Mouse (Mus musculus): ENCODE results near the gene Clic1. TPM values are rescaled to one million over a fixed set of nuclear protein-coding genes. Genes with fewer than 3 reads are reported as not detected.
A peak's percentile ranks its signal among the peaks of the same experiment; 100 is the strongest.

Clic1 gene
- polyA plus RNA-seq, 1 experiment from 2014 or later = 320 TPM

DNA sequence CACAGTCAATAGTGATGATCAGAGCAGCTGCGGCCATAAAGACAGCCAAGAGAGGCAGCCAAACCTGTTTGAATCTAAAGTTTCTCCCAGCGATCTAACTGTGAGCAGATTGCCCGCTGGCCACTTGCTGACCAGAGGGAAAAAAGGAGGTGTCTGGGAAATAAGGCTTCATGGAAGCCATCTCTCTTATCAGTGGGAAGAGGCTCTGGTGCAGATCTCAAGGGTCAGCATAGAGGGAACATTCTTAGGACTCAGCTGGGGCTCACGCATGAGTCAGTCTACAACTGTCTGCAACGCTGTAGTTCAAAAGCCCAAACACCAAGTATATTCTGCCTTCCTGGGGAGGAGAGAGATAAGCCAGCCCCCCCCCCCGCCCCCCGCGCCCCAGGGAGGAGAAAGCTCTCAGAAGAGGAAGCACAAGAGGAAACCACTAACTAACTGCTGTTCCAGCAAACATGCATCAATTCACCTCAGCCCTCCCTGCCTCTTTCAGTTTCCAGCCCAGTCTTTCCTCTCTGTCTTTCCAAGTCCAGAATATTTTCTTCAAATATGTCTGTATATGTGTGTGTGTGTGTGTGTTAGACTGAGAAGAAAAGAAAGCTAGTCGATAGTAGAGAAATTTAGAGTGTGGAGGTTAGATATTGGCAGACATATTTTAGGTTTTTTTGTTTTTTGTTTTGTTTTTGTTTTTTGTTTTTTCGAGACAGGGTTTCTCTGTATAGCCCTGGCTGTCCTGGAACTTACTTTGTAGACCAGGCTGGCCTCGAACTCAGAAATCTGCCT is 1.4 kb upstream of the Clic1 start:
- Histone ChIP-seq H3K4me2 (peak overlapping the region; percentile 99), H3K36me3 (peaks cover 12% of the 10 kb centered on the region), H3K4me3 (replicated peaks) (peak overlapping the region; percentile 69), H3K9me3 (replicated peaks) (no peaks in the 10 kb centered on the region), H3K9ac (no peak overlapping the region), H3K4me1 (peaks cover 70% of the 10 kb centered on the region), H3K27ac (peak overlapping the region; percentile 100), H3K27me3 (no peaks in the 10 kb centered on the region)
- 36% methylated on average over 11 of the region's 11 CpGs for WGBS
- no peak for ATAC-seq (replicated peaks; ENCODE audit: low FRiP score)

DNA sequence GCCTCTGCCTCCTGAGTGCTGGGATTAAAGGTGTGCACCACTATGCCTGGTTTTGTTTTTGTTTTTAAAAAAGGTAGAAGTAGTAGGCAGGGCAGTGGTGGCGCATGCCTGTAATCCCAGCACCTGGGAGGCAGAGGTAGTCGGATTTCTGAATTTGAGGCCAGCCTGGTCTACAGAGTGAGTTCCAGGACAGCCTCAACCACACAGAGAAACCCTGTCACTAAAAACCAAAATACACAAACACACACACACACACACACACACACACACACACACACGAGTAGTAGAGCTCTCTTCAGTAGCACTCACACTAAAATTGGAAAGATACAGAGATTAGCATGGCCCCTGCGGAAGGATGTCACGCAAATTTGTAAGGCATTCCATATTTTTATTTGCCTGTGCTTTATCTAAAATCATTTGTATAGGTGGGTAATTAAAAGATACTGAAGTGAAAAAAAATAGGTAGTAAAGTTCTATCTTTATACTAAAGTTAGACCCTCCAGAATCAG is 780 bp upstream of the Clic1 start:
- peak overlapping the region; percentile 88 for H3K4me2 ChIP-seq
- H3K27ac ChIP-seq = peak overlapping the region; percentile 100
- peak overlapping the region; percentile 66 for H3K4me3 ChIP-seq (replicated peaks)
- peaks cover 19% of the 10 kb centered on the region for H3K36me3 ChIP-seq
- no peaks in the 10 kb centered on the region for H3K27me3 ChIP-seq
- no peak for ATAC-seq (replicated peaks; ENCODE audit: low FRiP score)
- H3K9ac ChIP-seq = 0 out of 2 replicates have a peak overlapping the region, but pooled peaks have one; percentile 83
- H3K9me3 ChIP-seq (replicated peaks) = no peaks in the 10 kb centered on the region
- WGBS = 71% methylated on average over 5 of the region's 5 CpGs
- H3K4me1 ChIP-seq = peaks cover 74% of the 10 kb centered on the region

DNA sequence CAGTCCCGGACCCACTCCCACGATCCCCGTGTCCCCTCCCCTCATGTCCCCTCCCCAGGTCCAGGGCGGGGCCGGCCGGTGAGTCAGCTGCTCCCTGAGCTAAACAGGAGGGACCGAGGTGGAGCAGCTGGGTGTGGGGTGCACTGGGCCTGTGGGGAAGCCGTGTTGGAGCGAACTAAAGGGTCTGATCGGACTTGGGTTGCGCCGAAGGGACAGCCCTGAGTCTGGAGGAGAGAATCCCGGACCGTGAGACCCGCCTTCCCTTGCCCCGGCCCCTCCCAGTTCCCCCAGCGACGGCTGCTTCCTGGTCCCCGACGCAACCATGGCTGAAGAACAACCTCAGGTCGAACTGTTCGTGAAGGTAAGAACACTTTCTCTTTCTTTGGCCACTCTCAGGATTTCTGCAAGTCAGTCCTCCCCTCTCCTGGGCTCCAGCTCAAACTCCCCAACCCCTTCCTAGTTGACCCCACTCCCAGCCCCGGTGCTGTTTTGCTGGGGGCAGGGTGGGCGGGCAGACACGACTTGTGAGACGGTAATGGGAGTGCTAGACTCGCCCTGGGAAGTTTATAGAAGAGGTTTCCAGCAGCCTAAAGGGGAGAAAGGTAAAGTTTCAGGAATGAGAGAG is 472 bp downstream of the Clic1 start:
- Histone ChIP-seq H3K27me3 (no peaks in the 10 kb centered on the region), H3K4me2 (peak overlapping the region; percentile 88), H3K9ac (peak overlapping the region; percentile 83), H3K4me3 (replicated peaks) (peak overlapping the region; percentile 66), H3K36me3 (peaks cover 31% of the 10 kb centered on the region), H3K4me1 (peaks cover 67% of the 10 kb centered on the region), H3K27ac (peak overlapping the region; percentile 100), H3K9me3 (replicated peaks) (no peaks in the 10 kb centered on the region)
- under 1% methylated on average over 27 of the region's 27 CpGs for WGBS
- peak; percentile 20 for ATAC-seq (replicated peaks; ENCODE audit: low FRiP score)

DNA sequence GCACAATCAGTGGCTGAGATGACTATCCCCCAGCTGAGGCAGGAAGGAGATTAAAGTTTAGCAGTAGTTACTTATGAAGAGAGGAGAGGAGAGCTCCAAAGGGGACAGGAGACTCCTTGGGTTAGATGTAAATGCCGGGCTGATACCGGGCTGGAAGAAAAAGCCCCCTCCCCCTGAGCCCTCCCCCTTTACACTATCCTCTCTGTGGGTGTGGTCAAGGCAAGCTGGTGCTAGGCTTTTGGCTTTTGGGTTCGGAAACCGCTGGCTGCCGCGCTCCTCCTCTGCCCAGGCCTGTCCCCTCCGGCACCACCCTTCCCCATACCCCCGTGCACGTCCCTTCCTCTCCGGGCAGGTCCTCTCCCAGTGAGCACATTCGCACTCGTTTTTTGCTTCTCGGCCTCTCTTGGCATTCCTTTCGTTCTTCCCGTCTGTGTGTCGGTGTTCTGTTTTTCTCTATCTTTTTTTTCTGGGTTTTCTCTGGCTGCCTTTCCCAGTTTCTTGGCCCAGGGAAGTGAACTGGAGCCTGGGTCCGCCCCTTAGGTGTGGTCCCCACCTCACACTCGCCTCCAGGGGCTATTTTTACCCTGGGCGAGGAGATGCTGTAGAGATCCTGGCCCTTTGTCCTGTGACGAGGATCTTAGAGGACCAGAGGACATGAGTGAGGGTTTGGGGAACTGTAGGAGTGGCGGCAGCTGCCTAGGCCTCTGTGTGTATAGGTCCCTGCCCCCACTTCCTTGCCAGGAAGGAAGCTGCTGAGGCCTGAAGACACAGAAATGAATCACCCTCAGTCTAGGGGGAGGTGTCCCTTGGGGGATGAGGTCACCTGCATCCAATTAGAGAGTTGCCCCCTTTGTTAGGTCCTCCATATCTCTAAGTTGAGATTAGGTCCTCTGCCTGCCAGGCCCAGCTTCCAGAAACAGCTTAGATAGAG is 1.7 kb downstream of the Clic1 start:
- Histone ChIP-seq H3K27ac (peak overlapping the region; percentile 100), H3K4me1 (peaks cover 59% of the 10 kb centered on the region), H3K36me3 (peaks cover 42% of the 10 kb centered on the region), H3K9ac (peak overlapping the region; percentile 83), H3K4me2 (peak overlapping the region; percentile 88), H3K27me3 (no peaks in the 10 kb centered on the region), H3K9me3 (replicated peaks) (no peaks in the 10 kb centered on the region), H3K4me3 (replicated peaks) (peak overlapping the region; percentile 66)
- WGBS = under 1% methylated on average over 21 of the region's 21 CpGs
- peak; percentile 48 for ATAC-seq (replicated peaks; ENCODE audit: low FRiP score)

DNA sequence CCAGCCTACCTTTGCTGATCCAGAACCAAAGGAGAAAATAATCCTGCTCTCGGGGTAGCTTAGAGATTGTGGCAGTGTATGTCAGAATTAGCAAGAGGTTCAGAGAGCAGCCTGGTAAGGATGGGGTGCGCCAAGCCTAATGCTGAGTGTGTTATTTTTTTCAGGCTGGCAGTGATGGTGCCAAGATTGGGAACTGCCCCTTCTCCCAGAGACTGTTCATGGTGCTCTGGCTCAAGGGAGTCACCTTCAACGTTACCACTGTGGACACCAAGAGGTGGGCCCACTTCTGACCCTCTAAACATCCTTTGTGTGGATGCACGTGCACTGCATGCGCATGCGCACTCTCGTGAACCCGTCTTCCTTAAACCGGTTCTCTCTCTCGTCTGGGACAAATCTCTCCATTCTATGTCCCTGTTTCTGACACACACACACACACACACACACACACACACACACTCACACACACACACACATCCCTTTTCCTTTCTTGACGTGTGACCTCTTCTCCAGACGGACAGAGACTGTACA is 2.6 kb downstream of the Clic1 start:
- H3K4me2 ChIP-seq = peak overlapping the region; percentile 88
- no peaks in the 10 kb centered on the region for H3K27me3 ChIP-seq
- peaks cover 53% of the 10 kb centered on the region for H3K4me1 ChIP-seq
- H3K9ac ChIP-seq = peak overlapping the region; percentile 83
- H3K27ac ChIP-seq = peak overlapping the region; percentile 100
- no peak for ATAC-seq (replicated peaks; ENCODE audit: low FRiP score)
- H3K36me3 ChIP-seq = peaks cover 51% of the 10 kb centered on the region
- WGBS = 73% methylated on average over 12 of the region's 12 CpGs
- H3K4me3 ChIP-seq (replicated peaks) = peak overlapping the region; percentile 66
- no peaks in the 10 kb centered on the region for H3K9me3 ChIP-seq (replicated peaks)

DNA sequence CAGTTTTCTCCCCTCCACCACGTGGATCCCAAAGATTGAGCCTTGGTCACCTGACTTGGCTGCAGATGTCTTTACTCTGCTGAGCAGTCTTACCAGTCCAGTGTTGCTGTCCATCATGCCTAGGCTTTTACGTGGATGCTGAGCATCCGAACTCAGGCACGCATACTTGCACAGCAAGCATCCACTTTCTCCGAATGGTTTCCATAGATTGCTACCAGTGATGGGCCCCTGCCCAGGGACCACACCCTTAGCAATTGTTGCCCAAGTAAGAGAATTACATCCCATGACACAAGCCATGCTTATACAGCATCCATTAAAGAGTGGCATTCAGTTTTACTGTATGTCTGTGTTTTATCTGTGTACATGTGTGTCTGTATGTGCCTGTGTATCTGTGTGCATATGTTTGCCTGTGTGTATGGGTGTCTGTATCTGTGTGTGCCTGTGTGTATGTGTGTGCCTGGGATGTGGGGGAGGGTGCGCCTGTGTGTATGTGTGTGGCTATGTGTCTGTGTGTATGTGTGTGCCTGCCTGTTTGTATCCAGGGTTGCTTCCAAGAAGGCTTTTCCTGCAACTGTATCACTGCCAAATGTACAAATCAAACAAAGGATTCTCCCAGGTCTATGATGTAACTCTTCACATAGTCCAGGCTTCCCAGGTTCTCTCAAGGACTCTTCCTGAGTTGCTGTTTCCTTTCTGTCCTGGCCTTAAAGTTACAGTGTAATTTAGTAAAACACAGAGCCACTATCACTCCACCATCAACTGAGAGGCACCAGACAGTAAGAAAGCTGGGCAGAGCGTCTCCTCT is 6.1 kb downstream of the Clic1 start:
- WGBS = 93% methylated on average over 7 of the region's 7 CpGs
- H3K4me2 ChIP-seq = no peak overlapping the region
- H3K36me3 ChIP-seq = peaks cover 65% of the 10 kb centered on the region
- no peak for ATAC-seq (replicated peaks; ENCODE audit: low FRiP score)
- no peak overlapping the region for H3K9ac ChIP-seq
- H3K27me3 ChIP-seq = no peaks in the 10 kb centered on the region
- H3K9me3 ChIP-seq (replicated peaks) = no peaks in the 10 kb centered on the region
- H3K27ac ChIP-seq = no peak overlapping the region
- peaks cover 47% of the 10 kb centered on the region for H3K4me1 ChIP-seq
- no peak overlapping the region for H3K4me3 ChIP-seq (replicated peaks)

DNA sequence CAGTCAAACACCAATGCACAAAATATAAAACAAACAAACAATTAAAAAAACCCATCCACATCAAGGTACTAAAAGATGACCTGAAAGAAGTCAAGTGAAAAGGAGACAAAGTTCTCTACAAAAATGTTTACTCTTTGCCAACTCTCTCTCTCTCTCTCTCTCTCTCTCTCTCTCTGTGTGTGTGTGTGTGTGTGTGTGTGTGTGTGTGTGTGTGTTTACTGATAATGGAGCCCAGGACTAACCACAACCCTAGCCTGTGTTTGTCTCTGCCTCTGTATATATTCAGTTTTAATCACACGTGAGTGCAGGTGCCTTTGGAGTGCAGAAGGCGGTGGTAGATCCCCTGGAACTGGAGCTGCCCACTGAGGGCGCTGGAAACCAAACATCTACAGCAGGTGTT is 7.3 kb downstream of the Clic1 start:
- Histone ChIP-seq H3K4me2 (no peak overlapping the region), H3K9me3 (replicated peaks) (no peaks in the 10 kb centered on the region), H3K4me3 (replicated peaks) (no peak overlapping the region), H3K9ac (no peak overlapping the region), H3K36me3 (peaks cover 77% of the 10 kb centered on the region), H3K4me1 (peaks cover 50% of the 10 kb centered on the region), H3K27ac (no peak overlapping the region), H3K27me3 (no peaks in the 10 kb centered on the region)
- no peak for ATAC-seq (replicated peaks; ENCODE audit: low FRiP score)
- 85% methylated on average over 3 of the region's 3 CpGs for WGBS

DNA sequence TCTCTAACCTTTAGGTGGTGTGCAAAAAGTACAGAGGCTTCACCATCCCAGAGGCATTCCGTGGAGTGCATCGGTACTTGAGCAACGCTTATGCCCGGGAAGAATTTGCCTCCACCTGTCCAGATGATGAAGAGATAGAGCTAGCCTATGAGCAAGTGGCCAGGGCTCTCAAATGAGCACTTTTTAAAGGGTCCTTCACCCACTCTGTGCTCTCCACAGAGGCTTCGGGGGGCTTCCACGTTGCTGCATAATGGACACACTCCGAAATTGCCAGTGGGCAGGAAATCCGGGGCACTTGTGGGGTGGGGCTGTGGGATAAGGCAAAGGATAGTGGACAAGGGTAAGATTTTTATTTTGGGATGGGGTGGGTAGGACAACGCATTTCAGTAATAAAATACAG is 8.6 kb downstream of the Clic1 start:
- H3K9me3 ChIP-seq (replicated peaks) = no peaks in the 10 kb centered on the region
- H3K4me3 ChIP-seq (replicated peaks) = peak overlapping the region; percentile 83
- no peak overlapping the region for H3K9ac ChIP-seq
- H3K36me3 ChIP-seq = peaks cover 78% of the 10 kb centered on the region
- no peaks in the 10 kb centered on the region for H3K27me3 ChIP-seq
- peaks cover 41% of the 10 kb centered on the region for H3K4me1 ChIP-seq
- 61% methylated on average over 9 of the region's 9 CpGs for WGBS
- ATAC-seq (replicated peaks; ENCODE audit: low FRiP score) = no peak
- H3K27ac ChIP-seq = peak overlapping the region; percentile 97
- peak overlapping the region; percentile 74 for H3K4me2 ChIP-seq

DNA sequence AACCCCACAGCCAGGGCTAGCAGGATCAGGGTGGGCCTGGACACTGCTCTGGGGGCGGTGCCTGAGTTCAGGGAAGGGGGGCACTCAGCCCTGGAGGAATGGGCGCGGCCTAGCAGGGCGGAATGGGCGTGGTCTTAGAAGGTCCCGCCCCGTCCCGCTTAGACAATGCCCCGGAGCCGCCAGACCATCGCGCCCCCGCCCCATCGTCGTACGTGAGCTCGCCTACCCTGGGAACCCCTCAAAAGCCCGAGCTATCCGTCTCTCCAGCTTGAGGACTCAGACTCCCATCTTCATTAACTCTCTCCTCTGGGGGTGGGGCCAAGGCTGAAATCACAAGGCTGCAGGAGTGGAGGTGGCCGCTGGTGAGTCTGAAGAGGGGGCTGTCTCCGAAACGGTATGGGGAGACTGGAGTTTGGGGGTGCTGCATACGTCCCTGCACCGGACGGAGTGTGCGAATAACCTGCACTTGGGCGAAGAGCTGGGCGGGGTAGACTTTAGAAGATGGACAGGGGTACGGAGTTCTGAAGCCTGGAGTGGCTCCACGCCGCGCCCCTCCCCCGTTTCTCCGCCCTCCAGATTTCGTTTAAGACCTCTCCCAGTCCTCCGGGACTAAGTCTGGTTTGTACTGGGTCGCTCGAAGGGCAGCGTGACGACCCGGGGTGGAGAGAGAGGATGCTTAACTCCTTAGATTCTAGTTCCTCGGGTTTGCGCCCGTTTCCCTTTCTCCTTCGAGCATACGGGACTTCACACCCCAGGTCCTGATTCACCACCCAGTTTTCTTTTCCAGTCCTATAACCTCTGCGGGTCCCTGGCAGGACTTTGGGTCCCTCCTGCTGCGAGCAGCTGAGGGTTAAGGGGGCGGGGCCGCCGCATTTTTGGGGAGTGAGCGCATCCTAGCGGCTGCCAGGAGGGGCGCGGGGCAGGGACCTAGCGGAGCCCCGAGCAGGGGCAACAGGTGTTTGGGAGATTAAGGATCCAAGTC is 9.4 kb downstream of the Clic1 start, which contains the start of gene Ddah2:
TSS of gene Ddah2 (plus strand) at position 125 of the 982 bp plus-strand sequence.
- Histone ChIP-seq H3K9ac (peak within 1 kb of the TSS; percentile 86), H3K4me2 (peak within 1 kb of the TSS; percentile 74), H3K4me1 (peaks cover 43% of the 10 kb centered on the region), H3K9me3 (replicated peaks) (no peaks in the 10 kb centered on the region), H3K27me3 (no peaks in the 10 kb centered on the region), H3K4me3 (replicated peaks) (peak within 1 kb of the TSS; percentile 83), H3K36me3 (peaks cover 71% of the 10 kb centered on the region), H3K27ac (peak within 1 kb of the TSS; percentile 97)
- peak; percentile 93 for ATAC-seq (replicated peaks; ENCODE audit: low FRiP score)
- WGBS = under 1% methylated on average over 57 of the region's 57 CpGs

DNA sequence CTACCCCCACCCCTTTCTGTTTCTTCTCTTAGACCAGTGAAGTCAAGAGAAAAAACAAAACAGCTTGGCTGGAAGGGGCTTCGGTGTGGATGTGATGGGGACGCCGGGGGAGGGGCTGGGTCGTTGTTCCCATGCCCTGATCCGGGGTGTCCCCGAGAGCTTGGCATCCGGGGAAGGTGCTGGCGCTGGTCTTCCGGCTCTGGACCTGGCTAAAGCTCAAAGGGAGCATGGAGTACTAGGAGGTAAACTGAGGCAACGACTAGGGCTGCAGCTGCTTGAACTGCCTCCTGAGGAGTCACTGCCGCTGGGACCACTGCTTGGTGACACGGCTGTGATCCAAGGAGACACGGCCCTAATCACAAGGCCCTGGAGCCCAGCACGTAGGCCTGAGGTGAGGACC is 10.3 kb downstream of the Clic1 start:
- Histone ChIP-seq H3K27ac (peak overlapping the region; percentile 97), H3K4me2 (peak overlapping the region; percentile 74), H3K4me3 (replicated peaks) (peak overlapping the region; percentile 83), H3K27me3 (no peaks in the 10 kb centered on the region), H3K9me3 (replicated peaks) (no peaks in the 10 kb centered on the region), H3K9ac (peak overlapping the region; percentile 86), H3K36me3 (peaks cover 63% of the 10 kb centered on the region), H3K4me1 (peaks cover 52% of the 10 kb centered on the region)
- no peak for ATAC-seq (replicated peaks; ENCODE audit: low FRiP score)
- 24% methylated on average over 14 of the region's 14 CpGs for WGBS
